Mouse (Mus musculus) thymus, postnatal 25 days (tissue): ENCODE data around the gene Ccr8.

Source experiments
- DNase-seq: peaks from one replicate; pipeline ENCODE4 v3.0.0; 2022

Ccr8 gene

GRCm38 (mm10) chr9:120091696-120092238 is at the start of gene Ccr8:
Gene Ccr8 (plus strand): TSS chr9:120092114.
- DNase-seq, result no peak

GRCm38 (mm10) chr9:120043115-120043514 is 48.8 kb upstream of the Ccr8 start:
- no peak for DNase-seq

DNA sequence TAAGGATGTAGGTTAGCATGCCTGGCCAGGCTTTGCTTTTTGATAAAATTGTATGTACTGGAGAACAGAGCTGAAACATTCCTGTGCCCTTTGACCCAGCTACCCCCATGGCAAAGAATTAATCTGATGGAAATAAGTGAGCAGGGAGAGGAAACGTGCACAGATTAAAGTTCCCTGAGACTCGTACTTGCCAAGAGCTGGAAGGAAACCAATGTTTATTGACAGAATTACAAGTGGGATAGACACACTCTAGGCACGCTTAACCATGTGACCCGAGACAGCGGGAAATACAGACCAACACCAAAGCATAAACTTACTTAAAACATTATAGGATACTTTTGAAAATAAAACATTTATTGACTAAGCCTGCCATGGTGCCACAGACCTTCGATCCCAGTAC is 43.4 kb upstream of the Ccr8 start:
- DNase-seq, result no peak

- no peak for DNase-seq
Observed at GRCm38 (mm10) chr9:120049407-120049806, 42.5 kb upstream of the Ccr8 start.

DNA sequence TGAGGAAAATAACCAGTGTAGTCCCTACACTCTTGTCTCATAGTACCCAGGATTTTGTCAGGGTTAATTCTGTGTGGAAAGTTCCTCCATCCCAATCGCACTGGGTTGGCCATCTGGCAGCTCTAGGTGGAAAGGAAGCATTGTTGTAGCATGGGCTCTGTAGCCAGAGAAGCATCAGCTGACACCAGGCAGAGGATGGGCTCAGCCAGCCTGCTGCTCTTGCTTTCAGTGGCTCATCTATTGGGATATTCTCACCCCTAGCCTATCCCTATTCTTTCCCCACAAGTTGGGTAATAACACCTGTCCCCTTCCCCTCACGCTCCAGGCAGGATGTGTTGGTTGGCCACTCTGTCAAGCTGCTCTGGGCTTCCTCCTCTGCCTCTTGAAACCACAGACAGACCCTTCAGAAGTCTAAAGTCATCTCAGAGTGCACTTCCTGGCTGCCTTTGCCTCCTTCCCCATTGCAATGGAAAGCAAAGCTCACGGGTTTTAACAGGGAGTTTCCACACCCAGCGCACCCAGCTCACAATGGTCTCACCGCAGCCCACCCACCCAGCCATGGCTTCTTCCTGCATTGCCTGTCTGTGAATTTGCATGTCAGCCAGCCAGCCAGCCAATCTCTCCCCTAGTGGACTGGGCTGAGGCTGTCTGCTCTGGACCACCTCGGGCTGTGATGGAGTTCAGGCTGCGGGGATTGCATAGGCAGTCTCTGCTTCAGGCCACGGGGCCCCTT is 37.2 kb upstream of the Ccr8 start:
- DNase-seq, result peak; percentile 52

GRCm38 (mm10) chr9:120056201-120056600 is 35.7 kb upstream of the Ccr8 start:
- DNase-seq, result no peak

- DNase-seq, result no peak
Observed at GRCm38 (mm10) chr9:120058730-120059129, 33.2 kb upstream of the Ccr8 start.

GRCm38 (mm10) chr9:120064317-120064716 is 27.6 kb upstream of the Ccr8 start:
- no peak for DNase-seq

DNA sequence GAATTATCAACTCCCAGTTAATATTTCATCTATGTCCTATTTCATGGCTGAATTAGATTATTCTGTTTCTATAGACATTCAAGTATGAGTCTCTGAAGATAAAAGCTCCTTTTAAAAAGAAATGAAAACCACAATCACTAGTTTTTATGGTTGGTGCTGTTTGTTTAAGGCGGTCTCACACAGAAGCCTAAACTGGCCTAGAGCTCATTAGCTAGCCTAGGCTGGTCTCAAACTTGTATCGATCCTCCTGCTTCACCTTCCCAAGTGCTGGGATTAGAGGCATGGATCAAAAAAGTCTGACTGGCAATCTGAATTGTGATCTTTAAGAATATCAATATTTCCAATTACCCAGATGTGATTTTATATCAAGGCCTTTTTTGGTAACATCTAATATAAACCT is 24.3 kb upstream of the Ccr8 start:
- DNase-seq, result no peak

GRCm38 (mm10) chr9:120068047-120068446 is 23.9 kb upstream of the Ccr8 start:
- no peak for DNase-seq

GRCm38 (mm10) chr9:120069779-120070178 is 22.1 kb upstream of the Ccr8 start, which contains the start of gene Cx3cr1:
Gene Cx3cr1 (minus strand): TSS chr9:120069879.
- DNase-seq, result no peak

DNA sequence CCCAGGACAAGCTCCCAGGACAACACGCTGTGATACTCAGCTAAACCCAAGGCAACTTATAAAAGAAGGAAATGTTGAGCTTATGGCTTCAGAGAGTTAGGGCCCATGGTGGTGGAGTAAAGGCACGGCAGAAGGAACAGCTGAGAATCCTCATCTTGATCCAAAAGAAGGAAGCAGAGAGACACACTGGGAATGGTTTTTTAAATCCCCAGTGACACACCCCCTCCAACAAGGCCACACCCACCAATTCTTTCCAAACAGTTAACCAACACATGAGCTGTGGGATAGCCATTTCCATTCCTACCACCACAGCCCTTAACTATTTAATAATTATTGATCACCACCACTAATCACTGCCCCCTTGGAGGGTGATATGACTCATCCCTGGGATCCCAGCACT is 20.7 kb upstream of the Ccr8 start:
- no peak for DNase-seq

DNA sequence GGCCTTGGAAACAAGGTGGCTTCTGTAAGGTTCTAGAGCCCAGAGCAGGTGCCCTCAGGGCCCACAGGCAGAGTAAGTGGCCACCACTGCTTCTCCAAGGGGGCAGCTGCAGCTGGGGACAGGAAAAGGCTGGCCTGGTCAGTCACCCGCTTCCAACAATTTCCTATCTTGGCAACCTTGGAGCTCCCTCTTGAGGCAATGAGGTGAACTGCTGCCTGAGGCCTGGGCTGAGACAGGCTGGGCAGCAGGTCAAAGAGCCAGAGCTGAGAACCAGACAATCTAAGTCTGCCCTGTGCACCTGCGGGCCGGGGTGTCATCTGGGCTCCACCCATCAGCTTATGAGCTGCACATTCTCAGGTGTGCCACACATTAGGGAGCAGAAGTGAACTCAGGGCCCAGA is 18.7 kb upstream of the Ccr8 start:
- peak; percentile 76 for DNase-seq

- DNase-seq, result no peak
Observed at GRCm38 (mm10) chr9:120074516-120074915, 17.4 kb upstream of the Ccr8 start.

DNA sequence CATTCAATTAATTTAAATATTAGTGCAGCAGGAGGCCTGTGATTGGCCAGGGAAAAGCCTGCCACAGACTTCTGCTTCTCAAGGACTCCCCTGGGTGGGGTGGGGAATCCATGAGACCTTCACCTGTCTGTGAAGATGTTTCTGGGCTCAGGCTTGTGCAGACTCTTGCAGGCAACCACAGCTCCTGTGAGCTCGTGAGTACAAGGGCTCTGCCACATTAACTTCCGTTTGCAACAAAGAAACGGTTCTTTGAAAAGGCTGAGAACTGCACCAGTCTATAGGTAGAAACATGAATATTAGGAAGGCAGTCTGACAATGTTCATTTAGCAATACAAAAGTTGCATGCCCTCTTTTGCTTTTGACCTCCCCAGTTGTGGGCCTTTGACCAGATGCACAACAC is 13.7 kb upstream of the Ccr8 start:
- DNase-seq, result no peak

- no peak for DNase-seq
Observed at GRCm38 (mm10) chr9:120079901-120080300, 12.0 kb upstream of the Ccr8 start.

DNA sequence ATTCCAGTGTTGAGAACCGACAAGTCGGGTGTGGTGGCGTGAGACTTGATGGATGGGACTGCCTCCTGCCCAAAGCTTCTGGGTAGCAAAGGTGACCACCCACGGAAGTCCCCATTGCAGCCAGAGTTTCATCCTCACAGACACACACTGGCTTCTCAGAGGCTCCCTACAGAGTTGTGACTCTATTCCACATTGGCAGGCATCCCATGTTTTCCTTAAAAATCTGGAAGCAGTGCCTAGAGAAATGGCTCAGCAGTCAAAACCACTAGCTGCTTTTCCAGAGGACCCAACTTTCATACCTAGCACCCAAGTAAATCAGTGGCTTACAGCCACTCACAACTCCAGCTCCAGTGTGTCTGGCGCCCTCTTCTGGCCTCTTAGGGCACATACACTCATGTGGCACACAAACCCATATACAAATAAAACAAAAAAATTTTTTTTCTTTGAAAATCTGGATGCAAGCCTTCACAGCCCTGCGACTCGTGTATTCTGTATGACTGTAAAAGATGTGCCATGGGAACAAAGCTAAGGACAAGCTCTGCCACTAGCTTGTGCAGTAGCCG is 11.3 kb upstream of the Ccr8 start:
- no peak for DNase-seq

GRCm38 (mm10) chr9:120081247-120081646 is 10.7 kb upstream of the Ccr8 start:
- no peak for DNase-seq

- DNase-seq, result no peak
Observed at GRCm38 (mm10) chr9:120081967-120082366, 9.9 kb upstream of the Ccr8 start.

DNA sequence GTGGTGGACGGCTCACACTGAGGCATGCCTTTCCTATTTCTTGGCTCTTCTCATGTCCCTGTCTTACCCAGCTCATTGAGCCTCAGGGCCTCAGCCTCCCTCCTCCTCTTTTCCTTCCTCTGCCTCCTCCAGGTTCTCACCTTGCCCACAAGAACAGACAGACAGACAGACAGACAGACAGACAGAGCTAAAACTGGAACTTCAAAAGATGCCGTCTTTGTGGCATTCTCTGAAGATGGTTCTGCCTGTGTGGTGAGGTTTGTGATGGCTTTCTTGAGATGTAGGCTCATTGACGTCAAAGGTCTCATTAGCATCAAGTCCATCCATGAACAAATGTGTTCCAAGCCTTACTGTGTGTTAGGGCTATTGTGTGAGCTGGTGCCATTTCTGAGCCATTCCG is 9.2 kb upstream of the Ccr8 start:
- DNase-seq, result no peak

- no peak for DNase-seq
Observed at GRCm38 (mm10) chr9:120083158-120083894, 8.6 kb upstream of the Ccr8 start.

- peak; percentile 39 for DNase-seq
Observed at GRCm38 (mm10) chr9:120084406-120084805, 7.5 kb upstream of the Ccr8 start.

- DNase-seq, result no peak
Observed at GRCm38 (mm10) chr9:120089125-120089524, 2.8 kb upstream of the Ccr8 start.

- no peak for DNase-seq
Observed at GRCm38 (mm10) chr9:120091086-120091485, 828 bp upstream of the Ccr8 start.
